ENCODE assay signal across 14 mouse cellular contexts in genomic region chr11:117098784-117099183, GRCm38 (mm10). TPM values are rescaled to one million over a fixed set of nuclear protein-coding genes. Genes with fewer than 3 reads are reported as not detected.
DNase-seq lines count a peak whose midpoint lies in the region; ATAC-seq and TF ChIP-seq lines count a peak whose summit lies in the region.
"Had no signal": no experiment of that assay in that cellular context is flagged by ENCODE, and none has a peak within 500 bp of the region (broad histone marks: within the 10 kb centered on the region; RNA-seq: fewer than 3 reads in every experiment).

No protein-coding gene starts in this region.

- no peaks in the 10 kb centered on the region for H3K27me3 ChIP-seq in heart, adult 2 months (ENCODE audit: control insufficient read depth, insufficient read depth, low read length)
- no peaks in the 10 kb centered on the region for H3K27me3 ChIP-seq in kidney, embryonic 15.5 days
- H3K27me3 ChIP-seq in C2C12 (ENCODE audit: control insufficient read depth, insufficient read depth, insufficient read length), result no peaks in the 10 kb centered on the region
- H3K27me3 ChIP-seq in limb, embryonic 10.5 days (ENCODE audit: low read depth, poor library complexity, severe bottlenecking), result no peaks in the 10 kb centered on the region
- H3K27me3 ChIP-seq: forebrain, embryonic 12.5 days; neural tube, embryonic 13.5 days had no signal

- TF ChIP-seq CTCF in heart, adult 2 months (IDR thresholded peaks at IDR 0.05), result no peak
- TF ChIP-seq CTCF in C2C12 (IDR thresholded peaks at IDR 0.05; ENCODE audit: control insufficient read depth, insufficient read depth, insufficient read length), result no peak

- no peak for TF ChIP-seq EP300 in heart, adult 2 months (IDR thresholded peaks at IDR 0.05; ENCODE audit: insufficient read depth, low read depth, low read length)

- H3K9ac ChIP-seq in heart, adult 2 months (ENCODE audit: low read depth, low read length), result peak overlapping the region; percentile 37
- H3K9ac ChIP-seq in kidney, embryonic 15.5 days, result no peak overlapping the region
- H3K9ac ChIP-seq: forebrain, embryonic 12.5 days; hindbrain, embryonic 12.5 days; neural tube, embryonic 13.5 days had no signal

- intact Hi-C loops in heart, adult 2 months (cut with DNase I), result loop anchor here (10.0 kb wide), 1 partner anchor 456 kb away; no protein-coding TSS in a partner anchor

- H3K4me1 ChIP-seq in heart, adult 2 months (ENCODE audit: control insufficient read depth, insufficient read depth, low read length), result peaks cover 52% of the 10 kb centered on the region
- H3K4me1 ChIP-seq in kidney, embryonic 15.5 days, result peaks cover 52% of the 10 kb centered on the region
- H3K4me1 ChIP-seq in limb, embryonic 10.5 days, result peaks cover 24% of the 10 kb centered on the region

- ATAC-seq in kidney, embryonic 15.5 days (replicated peaks; ENCODE audit: low FRiP score), result no peak
- no peak for ATAC-seq in megakaryocyte-erythroid progenitor cell, adult 5-6 weeks (replicated peaks; ENCODE audit: low FRiP score, low TSS enrichment, poor library complexity, severe bottlenecking)

- H3K4me2 ChIP-seq in kidney, embryonic 15.5 days, result no peak overlapping the region
- H3K4me2 ChIP-seq: forebrain, embryonic 12.5 days; hindbrain, embryonic 12.5 days; neural tube, embryonic 13.5 days had no signal

- peaks cover 6% of the 10 kb centered on the region; the same call in 1 of the 2 replicates for H3K36me3 ChIP-seq in heart, adult 2 months (ENCODE audit: control insufficient read depth, insufficient read depth, low read length)
- H3K36me3 ChIP-seq in kidney, embryonic 15.5 days, result no peaks in the 10 kb centered on the region
- no peaks in the 10 kb centered on the region for H3K36me3 ChIP-seq in C2C12 (ENCODE audit: control insufficient read depth, insufficient read depth)
- H3K36me3 ChIP-seq in limb, embryonic 10.5 days, result no peaks in the 10 kb centered on the region
- H3K36me3 ChIP-seq: forebrain, embryonic 12.5 days; hindbrain, embryonic 12.5 days; neural tube, embryonic 13.5 days had no signal

- H3K79me3 ChIP-seq in C2C12 (ENCODE audit: low read depth), result no peaks in the 10 kb centered on the region

- no peaks in the 10 kb centered on the region for H3K9me3 ChIP-seq in kidney, embryonic 15.5 days (replicated peaks)
- no peaks in the 10 kb centered on the region for H3K9me3 ChIP-seq in limb, embryonic 10.5 days (replicated peaks)
- H3K9me3 ChIP-seq: forebrain, embryonic 12.5 days; hindbrain, embryonic 12.5 days; neural tube, embryonic 13.5 days had no signal

- H3K27ac ChIP-seq in heart, adult 2 months, result peak overlapping the region; percentile 89
- H3K27ac ChIP-seq in kidney, embryonic 15.5 days, result peak overlapping the region; percentile 74
- H3K27ac ChIP-seq in limb, embryonic 10.5 days, result peak overlapping the region; percentile 43
- H3K27ac ChIP-seq: forebrain, embryonic 12.5 days; hindbrain, embryonic 12.5 days; neural tube, embryonic 13.5 days had no signal

- H3K79me2 ChIP-seq in heart, adult 2 months (replicated peaks; ENCODE audit: control insufficient read depth, insufficient read depth, low read length), result no peaks in the 10 kb centered on the region
- no peaks in the 10 kb centered on the region for H3K79me2 ChIP-seq in C2C12 (ENCODE audit: control insufficient read depth, insufficient read depth)

- DNase-seq in heart, adult 2 months, result no peak
- DNase-seq in heart, postnatal 4 days, result no peak
- DNase-seq in kidney, adult 8-10 months, result no peak
- no peak for DNase-seq in limb, embryonic 10.5 days (ENCODE audit: low spot score)
- no peak for DNase-seq in right cerebral cortex, postnatal 4 days
- DNase-seq: cerebellum, postnatal 14 days; kidney, adult 11 months; lung, adult 2 months had no signal

- H3ac ChIP-seq in C2C12 (ENCODE audit: control insufficient read depth, insufficient read length, low read depth), result no peak overlapping the region

- 46% methylated on average over 3 of the region's 3 CpGs for WGBS in heart, adult 2 months
- 66% methylated on average over 3 of the region's 3 CpGs for WGBS in kidney, embryonic 15.5 days
- WGBS in limb, embryonic 10.5 days, result 79% methylated on average over 3 of the region's 3 CpGs

- H3K4me3 ChIP-seq in heart, adult 2 months, result no peak overlapping the region
- no peak overlapping the region for H3K4me3 ChIP-seq in kidney, embryonic 15.5 days (replicated peaks)
- H3K4me3 ChIP-seq in C2C12 (ENCODE audit: insufficient read depth, poor library complexity, severe bottlenecking), result no peak overlapping the region
- H3K4me3 ChIP-seq in limb, embryonic 10.5 days, result no peak overlapping the region
- H3K4me3 ChIP-seq: forebrain, embryonic 12.5 days; hindbrain, embryonic 12.5 days; neural tube, embryonic 13.5 days had no signal

- TF ChIP-seq POLR2A in heart, adult 2 months (IDR thresholded peaks at IDR 0.05; ENCODE audit: insufficient read depth, low read depth, low read length), result no peak

TF ChIP-seq in C2C12, 6 proteins besides CTCF, POLR2A, EP300 and RAD21:
- TF ChIP-seq USF1 (IDR thresholded peaks at IDR 0.05; ENCODE audit: low read depth), result peak; percentile 82
- TF ChIP-seq CEBPB (IDR thresholded peaks at IDR 0.05; ENCODE audit: low read depth), result no peak
- no peak for TF ChIP-seq MAX (IDR thresholded peaks at IDR 0.05)
- TF ChIP-seq MYOG (IDR thresholded peaks at IDR 0.05; ENCODE audit: control insufficient read depth, extremely low read depth, insufficient read length), result no peak
TF ChIP-seq in C2C12: peak in this region for 1.

RNA-seq across cellular contexts. Expression of gene Sec14l1, which starts 16.2 kb away (rescaled TPM):
- 10 to 100 TPM; 65.4 to 89.5 TPM for total RNA-seq in heart, adult 2 months (2021)
- polyA plus RNA-seq in heart, adult 2 months (2012; rRNA removed), result 71.5 and 83.9 TPM in 2 replicates
- 10 to 100 TPM; 78.4 to 81.7 TPM for total RNA-seq in heart, postnatal 4 days (2021)
- 66.5 and 69.0 TPM in 2 replicates for polyA plus RNA-seq in kidney, embryonic 15.5 days (2015; fragmentation: Nextera tagmentation; extraction: Ambion mirVana)
- 41.9 TPM for polyA plus RNA-seq in C2C12 (2012; fragmentation: generic; extraction: Trizol)
- polyA plus RNA-seq in limb, embryonic 10.5 days (2016; fragmentation: Nextera tagmentation; extraction: Ambion mirVana), result 40.1 and 47.8 TPM in 2 replicates
- 13.5 and 14.4 TPM in 2 replicates for total RNA-seq in megakaryocyte-erythroid progenitor cell, adult 5-6 weeks (2014; fragmentation: Nextera tagmentation)
- total RNA-seq in megakaryocyte-erythroid progenitor cell, adult 5-6 weeks (2017), result 6.7 and 10.6 TPM in 2 replicates
